In genomic region chr6:126476758-126477157, GRCm38 (mm10) we compare ENCODE assay signal across 22 mouse cellular contexts. TPM values are rescaled to one million over a fixed set of nuclear protein-coding genes. Genes with fewer than 3 reads are reported as not detected.
DNase-seq lines count a peak whose midpoint lies in the region; ATAC-seq lines count a peak whose summit lies in the region.
"Had no signal": no experiment of that assay in that cellular context is flagged by ENCODE, and none has a peak within 500 bp of the region (broad histone marks: within the 10 kb centered on the region; RNA-seq: fewer than 3 reads in every experiment).

No protein-coding gene starts in this region.

- H3K36me3 ChIP-seq in forebrain, embryonic 10.5 days (replicated peaks), result no peaks in the 10 kb centered on the region
- H3K36me3 ChIP-seq in forebrain, embryonic 15.5 days, result no peaks in the 10 kb centered on the region
- H3K36me3 ChIP-seq in kidney, embryonic 15.5 days, result no peaks in the 10 kb centered on the region
- no peaks in the 10 kb centered on the region for H3K36me3 ChIP-seq in limb, embryonic 10.5 days
- H3K36me3 ChIP-seq: embryonic facial prominence, embryonic 12.5 days; G1E; heart, embryonic 15.5 days had no signal

- peaks cover 22% of the 10 kb centered on the region for H3K4me1 ChIP-seq in forebrain, embryonic 10.5 days
- no peaks in the 10 kb centered on the region for H3K4me1 ChIP-seq in forebrain, embryonic 15.5 days
- H3K4me1 ChIP-seq in kidney, embryonic 15.5 days, result peaks cover 8% of the 10 kb centered on the region
- peaks cover 16% of the 10 kb centered on the region for H3K4me1 ChIP-seq in limb, embryonic 10.5 days
- H3K4me1 ChIP-seq: heart, embryonic 15.5 days had no signal

- H3K27me3 ChIP-seq in forebrain, embryonic 10.5 days (ENCODE audit: poor library complexity, severe bottlenecking), result peaks cover 27% of the 10 kb centered on the region
- no peaks in the 10 kb centered on the region for H3K27me3 ChIP-seq in forebrain, embryonic 15.5 days
- no peaks in the 10 kb centered on the region for H3K27me3 ChIP-seq in kidney, embryonic 15.5 days
- H3K27me3 ChIP-seq in limb, embryonic 10.5 days (ENCODE audit: low read depth, poor library complexity, severe bottlenecking), result no peaks in the 10 kb centered on the region
- H3K27me3 ChIP-seq: embryonic facial prominence, embryonic 12.5 days; forebrain, embryonic 13.5 days; heart, embryonic 15.5 days had no signal

- no peak overlapping the region for H3K4me2 ChIP-seq in forebrain, embryonic 15.5 days (replicated peaks)
- no peak overlapping the region for H3K4me2 ChIP-seq in kidney, embryonic 15.5 days
- H3K4me2 ChIP-seq: embryonic facial prominence, embryonic 12.5 days; forebrain, embryonic 13.5 days; heart, embryonic 11.5 days; heart, embryonic 15.5 days had no signal

- no peak overlapping the region for H3K9ac ChIP-seq in forebrain, embryonic 15.5 days (replicated peaks)
- no peak overlapping the region for H3K9ac ChIP-seq in kidney, embryonic 15.5 days
- H3K9ac ChIP-seq: embryonic facial prominence, embryonic 12.5 days; forebrain, embryonic 13.5 days; heart, embryonic 15.5 days had no signal

- H3K9me3 ChIP-seq in forebrain, embryonic 10.5 days, result no peaks in the 10 kb centered on the region
- H3K9me3 ChIP-seq in forebrain, embryonic 15.5 days, result no peaks in the 10 kb centered on the region
- H3K9me3 ChIP-seq in kidney, embryonic 15.5 days (replicated peaks), result no peaks in the 10 kb centered on the region
- no peaks in the 10 kb centered on the region for H3K9me3 ChIP-seq in limb, embryonic 10.5 days (replicated peaks)
- H3K9me3 ChIP-seq: embryonic facial prominence, embryonic 12.5 days; forebrain, embryonic 13.5 days; heart, embryonic 15.5 days had no signal

- WGBS in forebrain, embryonic 10.5 days, result 75% methylated on average over 1 of the region's 1 CpGs
- 94% methylated on average over 1 of the region's 1 CpGs for WGBS in forebrain, embryonic 15.5 days
- WGBS in kidney, embryonic 15.5 days, result 64% methylated on average over 1 of the region's 1 CpGs
- WGBS in limb, embryonic 10.5 days, result 72% methylated on average over 1 of the region's 1 CpGs

- DNase-seq in adrenal gland, adult 2 months, result peak; percentile 55
- no peak for DNase-seq in adrenal gland, postnatal 4 days (ENCODE audit: low spot score in 2 of 2)
- no peak for DNase-seq in forebrain, embryonic 10.5 days (ENCODE audit: extremely low spot score, low spot score)
- DNase-seq in kidney, postnatal 4 days, result no peak
- no peak for DNase-seq in limb, embryonic 10.5 days (ENCODE audit: low spot score)
- no peak for DNase-seq in embryo, embryonic 11 days
- DNase-seq: B cell, adult 2 months; cerebellum, adult 11-12 months; gastrocnemius, adult 2 months; gastrocnemius, postnatal 36 days; heart, adult 18-20 months had no signal

- no peak overlapping the region for H3K4me3 ChIP-seq in forebrain, embryonic 10.5 days
- no peak overlapping the region for H3K4me3 ChIP-seq in forebrain, embryonic 15.5 days
- no peak overlapping the region for H3K4me3 ChIP-seq in kidney, embryonic 15.5 days (replicated peaks)
- no peak overlapping the region for H3K4me3 ChIP-seq in limb, embryonic 10.5 days
- H3K4me3 ChIP-seq: embryonic facial prominence, embryonic 12.5 days; forebrain, embryonic 13.5 days; gastrocnemius, adult 2 months; heart, embryonic 15.5 days had no signal

- H3K27ac ChIP-seq in forebrain, embryonic 10.5 days, result peak overlapping the region; percentile 71
- H3K27ac ChIP-seq in forebrain, embryonic 15.5 days (replicated peaks), result no peak overlapping the region
- H3K27ac ChIP-seq in kidney, embryonic 15.5 days, result peak overlapping the region; percentile 45
- peak overlapping the region; percentile 78 for H3K27ac ChIP-seq in limb, embryonic 10.5 days
- H3K27ac ChIP-seq: embryonic facial prominence, embryonic 12.5 days; forebrain, embryonic 13.5 days; gastrocnemius, adult 2 months; heart, embryonic 15.5 days had no signal

- ATAC-seq in forebrain, embryonic 15.5 days (replicated peaks), result no peak
- no peak for ATAC-seq in kidney, embryonic 15.5 days (replicated peaks; ENCODE audit: low FRiP score)
- ATAC-seq: CD4-positive, CD25-positive, alpha-beta regulatory T cell, adult 4 months; forebrain, embryonic 13.5 days; hindbrain, embryonic 16.5 days; inflammation-experienced regulatory T-cells, adult 6 months; intestine, postnatal 0 days had no signal

RNA-seq across cellular contexts. Expression of gene Kcna5, which starts 58.5 kb away (rescaled TPM):
- total RNA-seq in adrenal gland, adult 2 months (2021), result 1 to 10 TPM; 2.9 to 3.0 TPM
- polyA plus RNA-seq in adrenal gland, adult 2 months (2012; rRNA removed), result 3.5 and 3.8 TPM in 2 replicates
- 1 to 10 TPM; 6.3 to 6.8 TPM for total RNA-seq in adrenal gland, postnatal 4 days (2021)
- polyA plus RNA-seq in forebrain, embryonic 10.5 days (2016; fragmentation: Nextera tagmentation; extraction: Ambion mirVana), result 1.5 and 2.1 TPM in 2 replicates
- polyA plus RNA-seq in forebrain, embryonic 15.5 days (2015; fragmentation: Nextera tagmentation; extraction: Ambion mirVana), result 1.3 and 2.4 TPM in 2 replicates
- 3.2 and 4.5 TPM in 2 replicates for polyA plus RNA-seq in kidney, embryonic 15.5 days (2015; fragmentation: Nextera tagmentation; extraction: Ambion mirVana)
- polyA plus RNA-seq in limb, embryonic 10.5 days (2016; fragmentation: Nextera tagmentation; extraction: Ambion mirVana), result 1.3 TPM in 2 replicates
- total RNA-seq: G1E had no signal
- polyA plus RNA-seq: CD4-positive, CD25-positive, alpha-beta regulatory T cell, adult 4 months; G1E; inflammation-experienced regulatory T-cells, adult 6 months had no signal
